Mouse (Mus musculus) B cell, adult 2 months (primary cell): ENCODE results near the gene Hsdl1.
A peak's percentile ranks its signal among the peaks of the same experiment; 100 is the strongest.

ENCODE experiments used
- DNase-seq, 2 experiments: peaks; one replicate each; pipeline ENCODE4 v3.0.0; 2022

The Hsdl1 gene

GRCm38 (mm10) chr8:119575366-119575726 is 363 bp upstream of the Hsdl1 start:
- no peak for DNase-seq

GRCm38 (mm10) chr8:119572411-119572810 is 2.6 kb downstream of the Hsdl1 start:
- DNase-seq: no peak

DNA sequence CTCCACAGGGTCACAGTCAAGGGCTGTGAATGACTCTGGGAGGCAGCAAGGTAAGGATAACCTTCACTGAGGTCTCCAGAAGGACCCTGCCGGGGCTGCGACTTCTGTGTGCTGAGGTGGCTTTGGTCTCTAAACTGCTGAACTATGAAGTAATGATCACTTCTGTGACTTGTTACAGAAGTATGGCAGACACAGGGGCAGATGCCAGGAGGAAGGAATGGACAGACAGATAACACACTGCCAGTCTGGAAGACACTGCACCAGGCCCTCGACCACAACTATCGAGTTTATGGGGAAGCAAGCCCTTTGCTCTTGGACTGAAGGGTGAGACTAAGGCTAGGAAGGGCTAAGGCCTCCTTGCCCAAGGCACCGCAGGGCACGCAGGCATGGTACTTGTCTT is 3.8 kb downstream of the Hsdl1 start:
- no peak for DNase-seq

DNA sequence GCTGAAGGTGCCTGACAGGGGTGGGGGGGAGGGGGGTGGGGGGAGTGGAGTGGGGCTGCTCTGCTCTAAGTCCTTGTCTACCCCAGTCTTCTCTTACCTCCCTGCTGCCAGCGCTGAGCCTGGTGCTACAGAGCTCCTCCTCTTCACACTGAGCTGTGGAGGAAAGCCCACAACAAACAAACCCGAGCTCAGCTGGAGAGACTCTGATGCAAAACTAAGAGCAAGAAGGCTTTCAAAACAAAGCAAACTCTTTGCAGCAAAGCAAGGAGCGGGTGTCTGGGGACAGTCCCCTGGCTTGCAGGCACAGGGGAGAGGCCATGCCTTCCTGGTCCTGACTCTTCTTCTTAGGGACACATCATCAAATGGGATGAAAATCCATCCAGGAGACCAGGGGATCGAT is 5.1 kb downstream of the Hsdl1 start:
- no peak for DNase-seq

DNA sequence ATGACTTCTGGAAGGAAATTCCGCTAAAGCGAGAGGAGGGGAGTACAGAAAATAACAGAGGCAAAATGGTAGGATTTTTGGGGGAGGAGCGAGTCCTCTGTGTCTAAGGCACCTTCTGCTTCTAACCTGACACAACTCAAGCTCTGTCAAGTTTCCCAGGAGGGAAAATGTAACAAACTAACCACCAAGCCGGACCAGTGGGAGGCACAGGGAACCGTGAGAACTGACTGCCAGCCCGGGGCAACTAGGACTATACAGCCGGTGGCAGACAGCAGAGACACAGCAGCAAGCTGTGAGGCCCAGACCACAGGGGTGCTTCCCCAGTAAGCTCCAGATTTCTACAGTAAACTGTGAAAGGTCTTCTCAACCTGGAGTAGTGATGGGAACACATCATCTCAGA is 6.0 kb downstream of the Hsdl1 start:
- no peak for DNase-seq

DNA sequence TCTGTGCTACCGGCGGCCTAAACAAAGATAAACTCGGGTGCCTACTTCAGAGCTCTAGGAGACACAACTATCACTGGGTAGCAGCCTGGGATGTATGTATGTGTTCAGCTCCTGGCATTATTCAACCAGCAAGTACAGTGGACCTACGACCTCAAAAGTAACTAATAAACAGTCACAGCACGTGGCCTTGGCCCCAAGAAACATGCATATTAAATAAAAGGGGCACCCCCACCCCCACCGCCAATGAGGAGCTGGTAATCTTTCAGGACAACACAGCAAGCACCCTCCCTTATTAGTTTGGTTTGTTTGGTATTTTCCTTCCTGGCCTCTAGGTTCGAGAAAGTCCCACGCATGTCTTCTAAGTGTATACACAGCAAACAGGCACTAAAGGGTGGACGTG is 6.7 kb downstream of the Hsdl1 start:
- DNase-seq: no peak

- DNase-seq: no peak
These were observed 8.6 kb downstream of the Hsdl1 start for GRCm38 (mm10) chr8:119566367-119566766.

DNA sequence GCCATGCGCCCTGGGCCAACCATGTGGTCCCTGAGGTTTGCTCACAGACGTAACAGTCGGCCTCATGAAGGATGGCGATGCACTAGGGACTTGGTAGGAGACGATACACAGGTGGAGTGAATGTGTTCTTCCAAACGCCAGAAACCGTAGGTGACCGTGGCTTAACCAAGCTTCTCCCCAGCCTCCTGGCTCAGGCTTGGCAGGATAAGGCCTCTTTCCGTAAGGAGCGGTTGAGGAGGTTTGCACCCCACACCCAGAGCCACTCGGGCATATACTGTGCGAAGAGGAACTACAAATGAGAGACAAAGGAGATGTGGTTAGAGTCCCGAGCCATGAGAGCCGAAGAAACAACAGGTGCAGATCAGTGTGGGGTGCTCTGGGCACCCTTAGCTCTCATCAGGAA is 11.1 kb downstream of the Hsdl1 start:
- DNase-seq: peak; percentile 65 to 68

GRCm38 (mm10) chr8:119559402-119559720 is 15.6 kb downstream of the Hsdl1 start:
- no peak for DNase-seq

- peak; percentile 99 to 100 for DNase-seq
These were observed 16.2 kb downstream of the Hsdl1 start, which contains the start of gene Mbtps1 for GRCm38 (mm10) chr8:119558603-119559401. Gene Mbtps1, minus strand, starts transcription at chr8:119558735.

- DNase-seq: peak in 1 of 2 experiments; percentile 19
These were observed 17.0 kb downstream of the Hsdl1 start for GRCm38 (mm10) chr8:119557821-119558602.

DNA sequence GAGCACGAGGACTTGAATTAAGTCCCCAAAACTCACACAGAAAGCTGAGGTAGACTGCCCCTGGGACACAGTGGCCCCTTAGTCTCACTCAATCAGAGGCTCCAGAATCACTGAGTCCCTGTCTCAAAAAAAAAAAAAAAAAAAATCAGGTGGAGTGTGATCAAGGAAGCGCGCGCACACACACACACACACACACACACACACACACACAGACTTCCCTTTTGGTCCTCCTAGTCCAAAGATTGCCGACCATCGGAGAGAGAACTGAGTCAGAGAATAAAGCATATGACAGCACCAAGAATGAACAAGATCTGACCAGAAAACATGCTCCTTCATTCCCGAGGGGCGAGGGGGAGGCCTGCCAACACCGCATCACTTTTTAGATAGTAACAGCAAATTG is 17.9 kb downstream of the Hsdl1 start:
- DNase-seq: no peak

DNA sequence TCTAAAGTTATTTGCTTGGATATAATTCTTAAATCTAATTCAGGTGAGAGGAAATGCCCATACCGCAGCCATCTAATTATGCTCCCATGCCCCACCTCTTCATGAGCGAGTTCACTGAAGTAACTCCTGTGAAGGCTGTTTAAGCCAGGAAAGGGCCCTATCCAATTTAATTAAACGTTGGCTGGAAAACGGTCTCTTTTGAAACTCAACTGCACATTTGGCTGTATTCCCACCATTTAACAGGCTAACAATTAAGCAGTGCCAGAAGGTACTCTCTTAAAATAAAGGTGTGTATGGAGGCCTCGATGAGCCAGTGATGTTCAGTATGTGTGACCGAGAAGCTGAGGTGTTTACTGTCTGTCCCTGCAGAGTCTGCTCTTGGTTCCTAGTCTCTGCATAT is 19.1 kb downstream of the Hsdl1 start:
- no peak for DNase-seq

DNA sequence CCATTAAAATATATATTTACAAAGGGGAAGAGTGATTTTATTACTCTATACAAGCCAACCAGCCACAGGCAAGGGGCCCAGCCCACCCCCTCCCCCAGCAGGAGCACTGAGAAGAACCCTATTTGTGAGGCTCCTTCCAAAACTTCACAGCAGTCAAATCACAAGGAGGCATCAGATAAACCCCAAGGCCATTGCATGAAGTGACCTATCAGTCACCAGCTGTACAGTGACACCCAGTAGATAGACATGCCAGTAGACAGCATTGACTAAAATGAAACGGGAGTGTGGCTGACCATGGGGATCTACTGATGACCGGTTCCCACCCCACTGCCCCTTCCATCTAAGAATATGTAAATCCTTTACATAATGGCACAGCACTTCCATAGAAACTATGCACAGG is 22.0 kb downstream of the Hsdl1 start:
- DNase-seq: no peak

GRCm38 (mm10) chr8:119548560-119549113 is 26.3 kb downstream of the Hsdl1 start:
- no peak for DNase-seq

- no peak for DNase-seq
These were observed 27.8 kb downstream of the Hsdl1 start for GRCm38 (mm10) chr8:119547019-119547691.

- no peak for DNase-seq
These were observed 29.2 kb downstream of the Hsdl1 start for GRCm38 (mm10) chr8:119545791-119546190.

- DNase-seq: no peak
These were observed 29.8 kb downstream of the Hsdl1 start for GRCm38 (mm10) chr8:119545180-119545579.

GRCm38 (mm10) chr8:119544606-119545005 is 30.4 kb downstream of the Hsdl1 start:
- DNase-seq: no peak

DNA sequence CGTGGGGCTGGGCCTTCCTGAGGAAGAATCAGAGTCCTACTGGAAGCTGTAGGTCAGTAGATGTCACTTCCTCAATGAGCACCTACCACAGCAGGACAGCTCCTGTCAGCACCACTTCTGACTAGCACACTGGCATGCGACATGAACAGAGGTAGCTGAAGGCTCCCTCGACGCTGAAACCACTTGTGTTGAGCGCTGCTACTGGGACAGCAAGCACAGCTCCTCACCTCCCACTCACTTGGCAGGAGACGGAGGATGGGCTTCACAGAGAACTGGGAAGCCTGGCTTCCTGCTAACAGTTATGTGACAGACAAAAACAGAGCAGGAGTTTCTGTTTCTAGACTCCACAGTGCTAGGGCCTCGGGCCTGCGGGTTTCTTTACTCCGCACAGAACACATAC is 43.0 kb downstream of the Hsdl1 start:
- DNase-seq: no peak

- no peak for DNase-seq
These were observed 43.6 kb downstream of the Hsdl1 start for GRCm38 (mm10) chr8:119531397-119531796.

DNA sequence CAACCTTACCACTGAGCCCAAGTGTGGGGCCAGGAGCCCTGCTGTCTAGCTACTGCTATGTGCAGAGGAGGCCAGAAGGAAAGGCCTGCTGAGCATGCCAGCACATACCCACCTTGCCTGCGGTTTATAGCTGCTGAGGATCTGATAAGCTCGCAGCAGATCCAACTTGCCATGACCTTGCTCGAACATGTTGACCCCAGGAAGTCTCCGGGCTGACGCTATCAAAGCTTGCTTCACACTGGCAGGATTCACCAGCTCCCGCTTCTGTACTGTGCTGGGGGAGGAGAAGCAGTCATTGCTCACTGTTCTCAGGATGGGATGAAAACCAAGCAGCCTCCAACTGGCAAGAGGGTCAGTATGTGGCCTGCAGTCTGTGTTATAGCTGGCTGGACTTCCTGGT is 44.0 kb downstream of the Hsdl1 start:
- no peak for DNase-seq

DNA sequence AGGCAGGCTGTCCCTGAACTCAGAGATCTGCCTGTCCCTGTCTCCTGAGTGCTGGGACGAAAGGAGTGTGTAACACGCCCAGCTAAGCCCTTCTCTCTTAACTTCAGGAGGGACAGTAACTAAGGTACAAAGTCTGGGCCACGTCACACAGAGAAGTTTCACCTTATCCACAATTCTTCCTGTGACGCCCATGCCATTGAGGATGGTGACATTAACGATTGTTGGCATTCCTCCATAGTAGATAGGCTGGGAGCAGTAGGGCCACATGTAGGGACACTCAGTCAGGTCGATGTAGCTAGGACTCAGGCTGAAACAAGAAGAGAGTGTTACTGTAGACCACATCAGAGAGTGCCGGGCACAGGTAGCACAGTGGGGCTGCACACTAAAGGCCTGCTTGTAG is 46.2 kb downstream of the Hsdl1 start:
- no peak for DNase-seq

- DNase-seq: peak in 1 of 2 experiments; percentile 13
These were observed 54.9 kb downstream of the Hsdl1 start for GRCm38 (mm10) chr8:119520102-119520501.
